Mouse (Mus musculus): ENCODE data around the gene Prkcq. TPM values are rescaled to one million over a fixed set of nuclear protein-coding genes. Genes with fewer than 3 reads are reported as not detected.
"Not testable (repeated sequence)": the region's sequence is repeated elsewhere in the genome, so short reads cannot be mapped to it uniquely, and the experiment has no call there.

Prkcq gene
- total and polyA plus RNA-seq, 2 experiments from 2014 or later, result 4.8 to 5.2 TPM

GRCm38 (mm10) chr2:11331528-11332446 lies 159.9 kb downstream of the Prkcq start:
- H3K4me3 ChIP-seq (ENCODE audit: low read depth, low read length), result no peak overlapping the region
- H3K27ac ChIP-seq (ENCODE audit: low read depth, low read length), result no peak overlapping the region
- TF ChIP-seq CTCF (IDR thresholded peaks at IDR 0.05; ENCODE audit: low read depth), result peak; percentile 99
- no peaks in the 10 kb centered on the region for H3K4me1 ChIP-seq (ENCODE audit: insufficient read depth)
- DNase-seq (peak; percentile 91), ATAC-seq (peak; percentile 88)
- H3K9ac ChIP-seq, result no peak overlapping the region
- H3K9me3 ChIP-seq (ENCODE audit: low read length), result no peaks in the 10 kb centered on the region
- no peak overlapping the region for H3K4me2 ChIP-seq (ENCODE audit: low read depth)
- 27% methylated on average over 11 of the region's 11 CpGs for WGBS
- no peaks in the 10 kb centered on the region for H3K27me3 ChIP-seq (ENCODE audit: insufficient read depth, low read length)
- no peaks in the 10 kb centered on the region for H3K36me3 ChIP-seq (ENCODE audit: insufficient read depth)

- H3K4me3 ChIP-seq (ENCODE audit: low read depth, low read length), result no peak overlapping the region
- no peak for TF ChIP-seq CTCF (IDR thresholded peaks at IDR 0.05; ENCODE audit: low read depth)
- no peak overlapping the region for H3K27ac ChIP-seq (ENCODE audit: low read depth, low read length)
- H3K9ac ChIP-seq, result no peak overlapping the region
- no peak for ATAC-seq
- WGBS, result 89% methylated on average over 4 of the region's 4 CpGs
- no peaks in the 10 kb centered on the region for H3K36me3 ChIP-seq (ENCODE audit: insufficient read depth)
- no peaks in the 10 kb centered on the region for H3K27me3 ChIP-seq (ENCODE audit: insufficient read depth, low read length)
- no peaks in the 10 kb centered on the region for H3K4me1 ChIP-seq (ENCODE audit: insufficient read depth)
- H3K9me3 ChIP-seq (ENCODE audit: low read length), result no peaks in the 10 kb centered on the region
- DNase-seq, result no peak
- H3K4me2 ChIP-seq (ENCODE audit: low read depth), result no peak overlapping the region
These were observed 160.6 kb downstream of the Prkcq start for GRCm38 (mm10) chr2:11332469-11332868.

GRCm38 (mm10) chr2:11333301-11334017 lies 161.6 kb downstream of the Prkcq start:
- peak; percentile 47 for DNase-seq
- no peak overlapping the region for H3K27ac ChIP-seq (ENCODE audit: low read depth, low read length)
- 40% methylated on average over 14 of the region's 14 CpGs for WGBS
- H3K4me3 ChIP-seq (ENCODE audit: low read depth, low read length), result no peak overlapping the region
- H3K4me2 ChIP-seq (ENCODE audit: low read depth), result no peak overlapping the region
- no peaks in the 10 kb centered on the region for H3K9me3 ChIP-seq (ENCODE audit: low read length)
- no peak for TF ChIP-seq CTCF (IDR thresholded peaks at IDR 0.05; ENCODE audit: low read depth)
- no peaks in the 10 kb centered on the region for H3K4me1 ChIP-seq (ENCODE audit: insufficient read depth)
- H3K9ac ChIP-seq, result no peak overlapping the region
- no peaks in the 10 kb centered on the region for H3K27me3 ChIP-seq (ENCODE audit: insufficient read depth, low read length)
- peak; percentile 47; the same call in 1 of the 2 replicates for ATAC-seq
- H3K36me3 ChIP-seq (ENCODE audit: insufficient read depth), result no peaks in the 10 kb centered on the region

DNA sequence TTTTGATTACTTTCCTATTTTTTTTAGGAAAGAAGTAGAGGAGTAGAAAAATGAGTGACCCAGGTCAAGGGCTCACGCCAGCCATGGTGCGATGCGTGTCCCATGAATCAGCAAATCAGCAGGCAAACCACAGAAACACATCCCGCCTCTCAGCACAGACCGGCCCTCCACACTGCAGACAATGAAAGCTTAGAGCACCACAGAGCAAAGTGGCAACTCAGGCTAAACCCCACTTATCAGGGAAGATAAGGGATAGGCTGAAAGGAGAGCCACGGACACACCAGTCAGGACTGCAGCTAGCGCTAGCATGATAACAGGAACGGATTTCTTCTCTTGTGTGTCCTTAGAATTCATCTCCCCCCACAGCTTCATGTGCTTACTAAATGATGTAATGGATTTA lies 164.4 kb downstream of the Prkcq start:
- H3K9ac ChIP-seq, result no peak overlapping the region
- no peak overlapping the region for H3K4me2 ChIP-seq (ENCODE audit: low read depth)
- H3K9me3 ChIP-seq (ENCODE audit: low read length), result no peaks in the 10 kb centered on the region
- ATAC-seq, result no peak
- no peak for TF ChIP-seq CTCF (IDR thresholded peaks at IDR 0.05; ENCODE audit: low read depth)
- H3K27ac ChIP-seq (ENCODE audit: low read depth, low read length), result no peak overlapping the region
- no peak overlapping the region for H3K4me3 ChIP-seq (ENCODE audit: low read depth, low read length)
- no peaks in the 10 kb centered on the region for H3K27me3 ChIP-seq (ENCODE audit: insufficient read depth, low read length)
- no peak for DNase-seq
- no peaks in the 10 kb centered on the region for H3K4me1 ChIP-seq (ENCODE audit: insufficient read depth)
- no peaks in the 10 kb centered on the region for H3K36me3 ChIP-seq (ENCODE audit: insufficient read depth)
- WGBS, result 52% methylated on average over 8 of the region's 8 CpGs

DNA sequence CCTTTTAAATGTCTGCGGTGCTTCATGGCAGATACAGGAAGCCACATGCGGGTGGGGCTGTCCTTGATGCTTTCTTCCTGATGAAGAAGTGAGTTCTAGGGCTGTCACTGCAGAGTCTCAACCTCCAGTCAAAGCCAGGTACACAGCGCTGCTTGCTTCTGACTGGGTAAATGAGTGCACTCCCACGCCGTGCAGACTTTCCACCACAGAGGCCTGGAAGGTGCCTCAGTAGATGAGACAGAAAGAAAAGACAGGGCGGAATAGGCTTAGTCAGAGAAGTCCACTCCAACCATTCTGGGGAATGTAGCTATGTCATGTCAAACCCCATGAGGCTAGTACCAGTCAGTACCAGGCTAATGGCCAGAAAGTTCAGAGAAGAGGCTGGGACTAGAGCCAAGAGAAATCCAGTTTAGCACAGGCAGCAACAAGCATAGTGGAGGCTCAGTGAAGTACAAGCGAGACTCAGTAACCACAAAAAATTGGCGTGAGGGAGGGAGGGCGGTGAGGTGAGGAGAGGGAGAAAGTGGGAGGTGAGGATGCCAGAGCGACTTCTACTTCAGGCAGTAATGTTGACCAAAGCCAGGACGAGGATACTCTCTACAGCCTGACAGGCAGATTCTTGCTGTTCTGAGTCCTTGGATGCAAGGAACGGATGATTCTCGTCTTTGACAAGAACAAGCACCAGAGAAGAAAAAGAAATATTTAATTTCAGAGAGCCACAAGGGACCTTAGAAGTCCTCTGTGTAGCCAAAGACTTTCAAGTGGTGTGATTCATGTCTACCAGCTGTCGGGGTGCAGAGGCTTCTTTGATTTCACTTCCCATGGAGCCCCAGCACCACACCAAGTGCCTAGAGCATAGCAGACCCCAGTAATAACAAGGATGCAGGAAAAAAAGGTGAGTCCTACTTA lies 167.3 kb downstream of the Prkcq start:
- H3K9ac ChIP-seq, result no peak overlapping the region
- H3K4me1 ChIP-seq (ENCODE audit: insufficient read depth), result no peaks in the 10 kb centered on the region
- ATAC-seq (peak; percentile 65), DNase-seq (peak; percentile 43)
- H3K36me3 ChIP-seq (ENCODE audit: insufficient read depth), result no peaks in the 10 kb centered on the region
- 75% methylated on average over 14 of the region's 14 CpGs for WGBS
- TF ChIP-seq CTCF (IDR thresholded peaks at IDR 0.05; ENCODE audit: low read depth), result no peak
- H3K4me2 ChIP-seq (ENCODE audit: low read depth), result no peak overlapping the region
- no peaks in the 10 kb centered on the region for H3K9me3 ChIP-seq (ENCODE audit: low read length)
- no peaks in the 10 kb centered on the region for H3K27me3 ChIP-seq (ENCODE audit: insufficient read depth, low read length)
- H3K4me3 ChIP-seq (ENCODE audit: low read depth, low read length), result no peak overlapping the region
- H3K27ac ChIP-seq (ENCODE audit: low read depth, low read length), result no peak overlapping the region

DNA sequence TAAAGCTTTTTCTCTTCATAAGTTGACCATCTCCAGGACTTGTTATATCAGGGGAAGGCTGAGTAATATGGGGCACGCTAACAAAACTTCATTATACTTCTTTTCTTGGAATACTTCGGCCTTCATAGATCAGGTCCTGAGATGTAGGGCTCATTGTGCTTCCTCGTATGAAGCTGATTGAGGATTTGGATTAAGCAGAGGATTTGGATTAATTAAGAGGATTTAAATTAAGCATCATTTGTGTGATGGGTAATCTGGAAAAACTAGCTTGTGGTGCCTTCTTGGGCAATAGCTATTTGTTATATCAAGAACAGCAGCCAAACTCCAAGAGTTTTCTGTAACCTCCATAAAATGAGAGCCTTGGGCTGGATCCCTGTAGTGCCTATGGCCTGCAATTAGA lies 172.8 kb downstream of the Prkcq start:
- WGBS, result 72% methylated on average over 3 of the region's 3 CpGs
- DNase-seq, result no peak
- no peaks in the 10 kb centered on the region for H3K9me3 ChIP-seq (ENCODE audit: low read length)
- no peaks in the 10 kb centered on the region for H3K27me3 ChIP-seq (ENCODE audit: insufficient read depth, low read length)
- H3K4me2 ChIP-seq (ENCODE audit: low read depth), result no peak overlapping the region
- no peak for ATAC-seq
- no peak overlapping the region for H3K4me3 ChIP-seq (ENCODE audit: low read depth, low read length)
- H3K36me3 ChIP-seq (ENCODE audit: insufficient read depth), result no peaks in the 10 kb centered on the region
- no peak for TF ChIP-seq CTCF (IDR thresholded peaks at IDR 0.05; ENCODE audit: low read depth)
- H3K27ac ChIP-seq (ENCODE audit: low read depth, low read length), result no peak overlapping the region
- no peaks in the 10 kb centered on the region for H3K4me1 ChIP-seq (ENCODE audit: insufficient read depth)
- no peak overlapping the region for H3K9ac ChIP-seq

DNA sequence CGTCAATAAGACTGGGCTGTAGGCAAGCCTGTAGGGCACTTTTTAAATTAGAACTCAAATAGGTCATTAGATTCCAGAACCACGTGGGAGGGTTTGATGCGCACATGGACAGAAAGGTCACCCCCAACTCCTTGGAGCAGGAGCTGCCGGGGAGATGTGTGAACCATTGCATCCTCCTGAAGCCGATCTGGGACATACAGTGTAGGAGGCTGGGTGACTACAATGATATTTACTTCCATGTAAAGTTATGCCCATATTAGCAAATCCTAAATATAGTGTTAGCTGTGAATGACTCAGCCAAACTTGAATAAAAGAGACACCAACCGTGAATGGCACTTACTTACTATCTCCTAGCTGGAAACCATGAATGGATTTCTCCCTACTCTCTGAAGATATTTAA lies 174.5 kb downstream of the Prkcq start:
- not testable (repeated sequence) for DNase-seq

More for the DNA sequence above, 174.5 kb downstream of the Prkcq start:
- 91% methylated on average over 6 of the region's 6 CpGs for WGBS
- ATAC-seq; H3K27me3 ChIP-seq (ENCODE audit: insufficient read depth, low read length); H3K9ac ChIP-seq; H3K4me3 ChIP-seq (ENCODE audit: low read depth, low read length); H3K27ac ChIP-seq (ENCODE audit: low read depth, low read length); H3K36me3 ChIP-seq (ENCODE audit: insufficient read depth); H3K4me2 ChIP-seq (ENCODE audit: low read depth); H3K9me3 ChIP-seq (ENCODE audit: low read length); H3K4me1 ChIP-seq (ENCODE audit: insufficient read depth): not testable (repeated sequence)

Measured in forebrain, postnatal 0 days (tissue).